Mouse (Mus musculus) skeletal muscle tissue, adult 2 months (tissue): ENCODE results near the gene Tipin.

Experiments
- DNase-seq: peaks from one replicate; pipeline ENCODE4 v3.0.0-alpha.2; 2012; ENCODE audit warnings: low read depth, low spot score

Tipin gene

GRCm38 (mm10) chr9:64343656-64344055 lies 62.3 kb downstream of the Tipin start:
- no peak for DNase-seq

- no peak for DNase-seq
These were observed 64.5 kb downstream of the Tipin start for GRCm38 (mm10) chr9:64345931-64346330.

- no peak for DNase-seq
These were observed 66.0 kb downstream of the Tipin start for GRCm38 (mm10) chr9:64347377-64347776.

GRCm38 (mm10) chr9:64349490-64349889 lies 68.1 kb downstream of the Tipin start:
- DNase-seq = no peak

- DNase-seq = no peak
These were observed 69.8 kb downstream of the Tipin start for GRCm38 (mm10) chr9:64351191-64351590.
